Mouse (Mus musculus) kidney, adult 2 months (tissue): ENCODE results near the gene P2ry6.

Source experiments
- CTCF ChIP-seq: fragments of 200-500 bp; conservative IDR thresholded peaks from 2 replicates; pipeline ENCODE4 v1.5.1; 2011; ENCODE audit warnings: low read depth, mild to moderate bottlenecking, control low read depth, low read length, moderate library complexity, mixed read lengths; ENCODE audit not compliant: insufficient read depth, insufficient read length
- POLR2A ChIP-seq: fragments of 200-500 bp; IDR thresholded peaks from one replicate; pipeline ENCODE4 v1.6.1; 2011; ENCODE audit warnings: low read depth, low read length, control low read depth

- TF ChIP-seq POLR2A (no peak), CTCF (no peak)
Observed at GRCm38 (mm10) chr7:100964242-100964641, 10.2 kb downstream of the P2ry6 start.
